Mouse (Mus musculus): Measurements from ENCODE around the gene Ogg1. TPM values are rescaled to one million over a fixed set of nuclear protein-coding genes. Genes with fewer than 3 reads are reported as not detected.
A peak's percentile ranks its signal among the peaks of the same experiment; 100 is the strongest.

Ogg1 gene
- polyA plus RNA-seq, 1 experiment, result 24.2 TPM

GRCm38 (mm10) chr6:113367574-113367973, 40.8 kb downstream of the Ogg1 start:
- no peaks in the 10 kb centered on the region for H3K4me1 ChIP-seq (ENCODE audit: control insufficient read depth, insufficient read depth, low read length)
- peaks cover 12% of the 10 kb centered on the region for H3K36me3 ChIP-seq (ENCODE audit: control insufficient read depth, insufficient read depth, low read length, poor library complexity, severe bottlenecking)
- TF ChIP-seq CTCF (IDR thresholded peaks at IDR 0.05; ENCODE audit: low read depth, low read length) (no peak), EP300 (IDR thresholded peaks at IDR 0.05; ENCODE audit: insufficient read depth, low read depth, low read length) (no peak), POLR2A (IDR thresholded peaks at IDR 0.05; ENCODE audit: insufficient read depth, low read length) (no peak)

GRCm38 (mm10) chr6:113368124-113368523, 41.4 kb downstream of the Ogg1 start:
- TF ChIP-seq CTCF (IDR thresholded peaks at IDR 0.05; ENCODE audit: low read depth, low read length) (no peak), POLR2A (IDR thresholded peaks at IDR 0.05; ENCODE audit: insufficient read depth, low read length) (no peak), EP300 (IDR thresholded peaks at IDR 0.05; ENCODE audit: insufficient read depth, low read depth, low read length) (peak; percentile 71; the same call in 1 of the 2 replicates)
- H3K4me1 ChIP-seq (ENCODE audit: control insufficient read depth, insufficient read depth, low read length), result no peaks in the 10 kb centered on the region
- H3K27me3 ChIP-seq (ENCODE audit: control insufficient read depth, insufficient read depth, low read length, poor library complexity, severe bottlenecking), result no peaks in the 10 kb centered on the region
- 0 out of 2 replicates have a peak overlapping the region, but pooled peaks have one; percentile 5 for H3K9ac ChIP-seq (ENCODE audit: low read depth, poor library complexity, severe bottlenecking)
- peak overlapping the region; percentile 92 for H3K27ac ChIP-seq (ENCODE audit: insufficient read depth, low read length)
- H3K4me3 ChIP-seq (ENCODE audit: low read depth, low read length), result peak overlapping the region; percentile 1; the same call in 1 of the 2 replicates
- peaks cover 13% of the 10 kb centered on the region for H3K36me3 ChIP-seq (ENCODE audit: control insufficient read depth, insufficient read depth, low read length, poor library complexity, severe bottlenecking)
- H3K9me3 ChIP-seq (replicated peaks; ENCODE audit: control insufficient read depth, insufficient read depth, low read length, poor library complexity, severe bottlenecking), result no peaks in the 10 kb centered on the region

More at GRCm38 (mm10) chr6:113367574-113367973, 40.8 kb downstream of the Ogg1 start:
- H3K27ac ChIP-seq (ENCODE audit: insufficient read depth, low read length), result peak overlapping the region; percentile 92
- H3K9me3 ChIP-seq (replicated peaks; ENCODE audit: control insufficient read depth, insufficient read depth, low read length, poor library complexity, severe bottlenecking), result no peaks in the 10 kb centered on the region
- 0 out of 2 replicates have a peak overlapping the region, but pooled peaks have one; percentile 37 for H3K9ac ChIP-seq (ENCODE audit: low read depth, poor library complexity, severe bottlenecking)
- no peaks in the 10 kb centered on the region for H3K27me3 ChIP-seq (ENCODE audit: control insufficient read depth, insufficient read depth, low read length, poor library complexity, severe bottlenecking)
- no peak overlapping the region for H3K4me3 ChIP-seq (ENCODE audit: low read depth, low read length)

- Histone ChIP-seq H3K36me3 (ENCODE audit: control insufficient read depth, insufficient read depth, low read length, poor library complexity, severe bottlenecking) (peaks cover 16% of the 10 kb centered on the region), H3K9ac (ENCODE audit: low read depth, poor library complexity, severe bottlenecking) (0 out of 2 replicates have a peak overlapping the region, but pooled peaks have one; percentile 5)
Observed at GRCm38 (mm10) chr6:113368577-113368976, 41.8 kb downstream of the Ogg1 start.

GRCm38 (mm10) chr6:113370194-113370929, 43.6 kb downstream of the Ogg1 start:
- Histone ChIP-seq H3K4me3 (ENCODE audit: low read depth, low read length) (no peak overlapping the region), H3K27me3 (ENCODE audit: control insufficient read depth, insufficient read depth, low read length, poor library complexity, severe bottlenecking) (no peaks in the 10 kb centered on the region), H3K9ac (ENCODE audit: low read depth, poor library complexity, severe bottlenecking) (no peak overlapping the region), H3K9me3 (replicated peaks; ENCODE audit: control insufficient read depth, insufficient read depth, low read length, poor library complexity, severe bottlenecking) (no peaks in the 10 kb centered on the region), H3K4me1 (ENCODE audit: control insufficient read depth, insufficient read depth, low read length) (no peaks in the 10 kb centered on the region), H3K27ac (ENCODE audit: insufficient read depth, low read length) (no peak overlapping the region), H3K36me3 (ENCODE audit: control insufficient read depth, insufficient read depth, low read length, poor library complexity, severe bottlenecking) (peaks cover 27% of the 10 kb centered on the region)
- TF ChIP-seq POLR2A (IDR thresholded peaks at IDR 0.05; ENCODE audit: insufficient read depth, low read length) (no peak), CTCF (IDR thresholded peaks at IDR 0.05; ENCODE audit: low read depth, low read length) (no peak), EP300 (IDR thresholded peaks at IDR 0.05; ENCODE audit: insufficient read depth, low read depth, low read length) (no peak)

More at GRCm38 (mm10) chr6:113368577-113368976, 41.8 kb downstream of the Ogg1 start:
- Histone ChIP-seq H3K4me1 (ENCODE audit: control insufficient read depth, insufficient read depth, low read length) (no peaks in the 10 kb centered on the region), H3K4me3 (ENCODE audit: low read depth, low read length) (peak overlapping the region; percentile 1; the same call in 1 of the 2 replicates), H3K27me3 (ENCODE audit: control insufficient read depth, insufficient read depth, low read length, poor library complexity, severe bottlenecking) (no peaks in the 10 kb centered on the region), H3K9me3 (replicated peaks; ENCODE audit: control insufficient read depth, insufficient read depth, low read length, poor library complexity, severe bottlenecking) (no peaks in the 10 kb centered on the region), H3K27ac (ENCODE audit: insufficient read depth, low read length) (peak overlapping the region; percentile 92)
- TF ChIP-seq EP300 (IDR thresholded peaks at IDR 0.05; ENCODE audit: insufficient read depth, low read depth, low read length) (no peak), POLR2A (IDR thresholded peaks at IDR 0.05; ENCODE audit: insufficient read depth, low read length) (no peak), CTCF (IDR thresholded peaks at IDR 0.05; ENCODE audit: low read depth, low read length) (no peak)

- TF ChIP-seq CTCF (IDR thresholded peaks at IDR 0.05; ENCODE audit: low read depth, low read length) (no peak), POLR2A (IDR thresholded peaks at IDR 0.05; ENCODE audit: insufficient read depth, low read length) (no peak), EP300 (IDR thresholded peaks at IDR 0.05; ENCODE audit: insufficient read depth, low read depth, low read length) (no peak)
- Histone ChIP-seq H3K27me3 (ENCODE audit: control insufficient read depth, insufficient read depth, low read length, poor library complexity, severe bottlenecking) (no peaks in the 10 kb centered on the region), H3K27ac (ENCODE audit: insufficient read depth, low read length) (no peak overlapping the region), H3K36me3 (ENCODE audit: control insufficient read depth, insufficient read depth, low read length, poor library complexity, severe bottlenecking) (peaks cover 30% of the 10 kb centered on the region), H3K9me3 (replicated peaks; ENCODE audit: control insufficient read depth, insufficient read depth, low read length, poor library complexity, severe bottlenecking) (no peaks in the 10 kb centered on the region), H3K4me1 (ENCODE audit: control insufficient read depth, insufficient read depth, low read length) (no peaks in the 10 kb centered on the region), H3K9ac (ENCODE audit: low read depth, poor library complexity, severe bottlenecking) (no peak overlapping the region), H3K4me3 (ENCODE audit: low read depth, low read length) (no peak overlapping the region)
Observed at GRCm38 (mm10) chr6:113373491-113373890, 46.7 kb downstream of the Ogg1 start.

- Histone ChIP-seq H3K27ac (ENCODE audit: insufficient read depth, low read length) (peak overlapping the region; percentile 44), H3K36me3 (ENCODE audit: control insufficient read depth, insufficient read depth, low read length, poor library complexity, severe bottlenecking) (peaks cover 36% of the 10 kb centered on the region), H3K9me3 (replicated peaks; ENCODE audit: control insufficient read depth, insufficient read depth, low read length, poor library complexity, severe bottlenecking) (no peaks in the 10 kb centered on the region), H3K9ac (ENCODE audit: low read depth, poor library complexity, severe bottlenecking) (peak overlapping the region; percentile 78), H3K4me3 (ENCODE audit: low read depth, low read length) (peak overlapping the region; percentile 78), H3K27me3 (ENCODE audit: control insufficient read depth, insufficient read depth, low read length, poor library complexity, severe bottlenecking) (no peaks in the 10 kb centered on the region), H3K4me1 (ENCODE audit: control insufficient read depth, insufficient read depth, low read length) (peaks cover 2% of the 10 kb centered on the region)
- TF ChIP-seq EP300 (IDR thresholded peaks at IDR 0.05; ENCODE audit: insufficient read depth, low read depth, low read length), result no peak
- TF ChIP-seq CTCF (IDR thresholded peaks at IDR 0.05; ENCODE audit: low read depth, low read length), result no peak
- TF ChIP-seq POLR2A (IDR thresholded peaks at IDR 0.05; ENCODE audit: insufficient read depth, low read length), result peak; percentile 71
Observed at GRCm38 (mm10) chr6:113377172-113377495, 50.4 kb downstream of the Ogg1 start.

All from ES-Bruce4 (cell line).